Mouse (Mus musculus) cortical plate, adult 2 months (tissue): ENCODE measurements at regions not wholly inside any gene's neighbourhood (a gene's known extent, or its start where the extent isn't known, plus 50 kb on each side); places are given as distances from the start of the nearest gene placed in this dataset.

Source experiments
- CTCF ChIP-seq: fragments of 200-500 bp; IDR thresholded peaks from 2 replicates; pipeline ENCODE4 v1.5.1; 2011; ENCODE audit warnings: mild to moderate bottlenecking, control low read depth, low read length; ENCODE audit not compliant: insufficient read depth; ENCODE audit errors: extremely low read depth
- POLR2A ChIP-seq: fragments of 200-500 bp; IDR thresholded peaks from 2 replicates; pipeline ENCODE4 v1.6.1; 2011; ENCODE audit warnings: mild to moderate bottlenecking, low read length, control low read depth; ENCODE audit not compliant: insufficient read depth; ENCODE audit errors: extremely low read depth

GRCm38 (mm10) chr17:75775518-75775917, 223.8 kb upstream of the Fam98a start:
- no peak for TF ChIP-seq CTCF
- TF ChIP-seq POLR2A = no peak
